Mouse (Mus musculus) CH12.LX (cell line): ENCODE data around the gene Palmd.
A peak's percentile ranks its signal among the peaks of the same experiment; 100 is the strongest.

ENCODE experiments used
- CHD1 ChIP-seq: IDR thresholded peaks from 2 replicates; pipeline ENCODE4 v1.6.1; 2012; ENCODE audit warnings: low read depth, low read length, improper control_type of control experiment, inconsistent platforms
- CHD2 ChIP-seq: IDR thresholded peaks from 2 replicates; pipeline ENCODE4 v1.6.1; 2011; ENCODE audit warnings: low read length, improper control_type of control experiment
- CTCF ChIP-seq, 2 experiments: IDR thresholded peaks in 1 of 2; conservative IDR thresholded peaks in 1 of 2; 2 replicates each; pipeline ENCODE4 v1.5.1; 2011 to 2012; ENCODE audit warnings: low read depth in 2 of 2, low read length in 2 of 2, improper control_type of control experiment in 1 of 2, inconsistent platforms in 1 of 2, mild to moderate bottlenecking in 1 of 2, moderate library complexity in 1 of 2
- EP300 ChIP-seq: IDR thresholded peaks from 2 replicates; pipeline ENCODE4 v1.6.1; 2011; ENCODE audit warnings: low read length, improper control_type of control experiment
- JUND ChIP-seq: conservative IDR thresholded peaks from 2 replicates; pipeline ENCODE4 v1.6.1; 2011; ENCODE audit warnings: low read depth, low read length, improper control_type of control experiment
- KAT2A ChIP-seq: IDR thresholded peaks from 2 replicates; pipeline ENCODE4 v1.6.1; 2012; ENCODE audit warnings: low read length, improper control_type of control experiment, inconsistent platforms; ENCODE audit not compliant: insufficient replicate concordance
- MAZ ChIP-seq: IDR thresholded peaks from 2 replicates; pipeline ENCODE4 v1.6.1; 2012; ENCODE audit warnings: low read depth, mild to moderate bottlenecking, inconsistent platforms, low read length, improper control_type of control experiment, moderate library complexity
- POLR2A ChIP-seq: IDR thresholded peaks from 2 replicates; pipeline ENCODE4 v1.6.1; 2011; ENCODE audit warnings: low read depth, mild to moderate bottlenecking, improper control_type of control experiment, low read length
- RAD21 ChIP-seq: IDR thresholded peaks from 2 replicates; pipeline ENCODE4 v1.6.1; 2011; ENCODE audit warnings: low read depth, mild to moderate bottlenecking, low read length, improper control_type of control experiment, moderate library complexity
- TCF12 ChIP-seq: IDR thresholded peaks from 2 replicates; pipeline ENCODE4 v1.6.1; 2014; ENCODE audit warnings: low read depth, mild to moderate bottlenecking, inconsistent platforms, low read length, improper control_type of control experiment
- ZMIZ1 ChIP-seq: IDR thresholded peaks from 2 replicates; pipeline ENCODE4 v1.6.1; 2012; ENCODE audit warnings: low read depth, mild to moderate bottlenecking, inconsistent platforms, low read length, improper control_type of control experiment
- ZNF384 ChIP-seq: IDR thresholded peaks from 2 replicates; pipeline ENCODE4 v1.6.1; 2012; ENCODE audit warnings: low read depth, low read length, improper control_type of control experiment, inconsistent platforms

- TF ChIP-seq CTCF (conservative IDR thresholded peaks at IDR 0.05 in 1 of 2, IDR thresholded peaks at IDR 0.05 in 1 of 2; ENCODE audit: low read depth in 2 of 2, low read length in 2 of 2) (peak; percentile 13 to 67; a peak in 3 of 4 replicates), KAT2A (no peak), CHD1 (no peak), JUND (no peak), CHD2 (no peak), MAZ (no peak), ZNF384 (no peak), TCF12 (no peak), EP300 (no peak), ZMIZ1 (no peak), POLR2A (no peak), RAD21 (peak; percentile 57)
Measured at GRCm38 (mm10) chr3:116966225-116966624, 2.6 kb downstream of the Palmd start.
